Comparison of ENCODE assay signal across 26 mouse cellular contexts in the genomic region with DNA sequence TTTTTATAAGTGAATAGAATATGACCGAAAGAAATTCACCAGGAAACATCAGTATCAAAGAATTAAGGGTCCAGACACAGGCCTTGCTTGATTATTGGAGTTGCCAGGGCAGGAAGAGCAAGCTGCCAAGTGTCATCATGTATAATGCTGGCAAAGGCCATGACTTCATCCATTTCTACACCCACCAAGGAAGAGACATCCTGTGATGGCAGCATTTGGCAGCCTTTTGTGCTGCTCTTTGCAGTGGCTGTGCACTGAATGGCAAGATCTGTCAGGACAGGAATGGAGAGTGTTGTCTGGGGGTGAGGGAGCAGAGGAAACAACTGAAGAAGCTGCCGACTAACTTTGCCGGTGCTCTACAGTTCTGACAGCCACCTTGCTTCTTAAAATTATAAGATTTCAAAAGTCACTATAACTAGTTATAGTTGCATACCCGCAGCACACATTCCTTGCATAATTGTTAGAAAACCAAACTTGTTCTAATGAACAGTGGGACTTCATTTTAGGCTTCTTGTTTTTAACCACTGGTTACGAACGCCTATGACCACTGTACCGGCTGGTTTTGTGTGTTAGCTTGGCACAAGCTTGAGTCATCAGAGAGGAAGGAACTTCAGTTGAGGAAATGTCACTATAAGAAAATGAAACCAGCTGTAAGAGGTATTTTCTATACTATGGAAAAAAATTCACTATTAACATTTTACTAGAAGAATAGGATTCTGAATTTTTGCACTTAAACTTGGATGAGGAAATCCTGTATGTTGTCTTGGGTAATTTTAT.
DNase-seq lines count a peak whose midpoint lies in the region; ATAC-seq lines count a peak whose summit lies in the region.
"Had no signal": no experiment of that assay in that cellular context is flagged by ENCODE, and none has a peak within 500 bp of the region (broad histone marks: within the 10 kb centered on the region; RNA-seq: fewer than 3 reads in every experiment).

No protein-coding gene starts in this region.

- no peaks in the 10 kb centered on the region for H3K36me3 ChIP-seq in hindbrain, embryonic 16.5 days (ENCODE audit: control insufficient read depth, insufficient read depth, low read length)
- H3K36me3 ChIP-seq in hindbrain, embryonic 10.5 days, result no peaks in the 10 kb centered on the region
- H3K36me3 ChIP-seq in midbrain, embryonic 16.5 days (ENCODE audit: control insufficient read depth, insufficient read depth, low read length), result no peaks in the 10 kb centered on the region
- H3K36me3 ChIP-seq in midbrain, embryonic 13.5 days, result no peaks in the 10 kb centered on the region
- H3K36me3 ChIP-seq: embryonic facial prominence, embryonic 12.5 days; G1E; heart, embryonic 15.5 days; liver, embryonic 13.5 days; neural tube, embryonic 15.5 days had no signal

- H3K4me2 ChIP-seq in hindbrain, embryonic 16.5 days (ENCODE audit: low read length), result no peak overlapping the region
- no peak overlapping the region for H3K4me2 ChIP-seq in midbrain, embryonic 16.5 days (ENCODE audit: low read length)
- H3K4me2 ChIP-seq in midbrain, embryonic 13.5 days (replicated peaks), result no peak overlapping the region
- H3K4me2 ChIP-seq: embryonic facial prominence, embryonic 12.5 days; heart, embryonic 15.5 days; liver, embryonic 13.5 days; neural tube, embryonic 15.5 days had no signal

- WGBS in hindbrain, embryonic 16.5 days, result 79% methylated on average over 7 of the region's 7 CpGs
- WGBS in hindbrain, embryonic 10.5 days, result 93% methylated on average over 7 of the region's 7 CpGs
- 88% methylated on average over 7 of the region's 7 CpGs for WGBS in midbrain, embryonic 16.5 days
- WGBS in midbrain, embryonic 13.5 days, result 85% methylated on average over 7 of the region's 7 CpGs

- H3K9me3 ChIP-seq in hindbrain, embryonic 16.5 days (ENCODE audit: control insufficient read depth, low read length), result no peaks in the 10 kb centered on the region
- no peaks in the 10 kb centered on the region for H3K9me3 ChIP-seq in hindbrain, embryonic 10.5 days
- H3K9me3 ChIP-seq in midbrain, embryonic 16.5 days (replicated peaks; ENCODE audit: control insufficient read depth, low read length, poor library complexity, severe bottlenecking), result no peaks in the 10 kb centered on the region
- no peaks in the 10 kb centered on the region for H3K9me3 ChIP-seq in midbrain, embryonic 13.5 days
- H3K9me3 ChIP-seq: embryonic facial prominence, embryonic 12.5 days; G1E; heart, embryonic 15.5 days; liver, embryonic 13.5 days; neural tube, embryonic 15.5 days had no signal

- H3K27me3 ChIP-seq in hindbrain, embryonic 16.5 days (replicated peaks; ENCODE audit: control insufficient read depth, insufficient read depth, low read length), result no peaks in the 10 kb centered on the region
- no peaks in the 10 kb centered on the region for H3K27me3 ChIP-seq in hindbrain, embryonic 10.5 days (ENCODE audit: insufficient read depth, poor library complexity, severe bottlenecking)
- H3K27me3 ChIP-seq in midbrain, embryonic 16.5 days (ENCODE audit: control insufficient read depth, insufficient read depth, low read depth, low read length), result no peaks in the 10 kb centered on the region
- no peaks in the 10 kb centered on the region for H3K27me3 ChIP-seq in midbrain, embryonic 13.5 days
- H3K27me3 ChIP-seq: CH12.LX; embryonic facial prominence, embryonic 12.5 days; heart, embryonic 15.5 days; liver, embryonic 13.5 days; megakaryocyte, embryonic 14.5 days; neural tube, embryonic 15.5 days had no signal

- no peak overlapping the region for H3K9ac ChIP-seq in hindbrain, embryonic 16.5 days (ENCODE audit: low read depth, low read length)
- H3K9ac ChIP-seq in midbrain, embryonic 16.5 days (ENCODE audit: low read depth, low read length), result no peak overlapping the region
- H3K9ac ChIP-seq in midbrain, embryonic 13.5 days (replicated peaks), result no peak overlapping the region
- H3K9ac ChIP-seq: embryonic facial prominence, embryonic 12.5 days; forebrain, postnatal 0 days; heart, embryonic 15.5 days; liver, embryonic 13.5 days; neural tube, embryonic 15.5 days had no signal

- H3K4me3 ChIP-seq in hindbrain, embryonic 16.5 days (ENCODE audit: low read length), result no peak overlapping the region
- no peak overlapping the region for H3K4me3 ChIP-seq in hindbrain, embryonic 10.5 days
- no peak overlapping the region for H3K4me3 ChIP-seq in midbrain, embryonic 16.5 days (ENCODE audit: low read depth, low read length)
- no peak overlapping the region for H3K4me3 ChIP-seq in midbrain, embryonic 13.5 days (replicated peaks)
- H3K4me3 ChIP-seq: embryonic facial prominence, embryonic 12.5 days; heart, embryonic 15.5 days; liver, embryonic 13.5 days; megakaryocyte, embryonic 14.5 days; neural tube, embryonic 15.5 days had no signal

- no peaks in the 10 kb centered on the region for H3K4me1 ChIP-seq in hindbrain, embryonic 16.5 days (ENCODE audit: control insufficient read depth, insufficient read depth, low read depth, low read length)
- no peaks in the 10 kb centered on the region for H3K4me1 ChIP-seq in hindbrain, embryonic 10.5 days (replicated peaks)
- no peaks in the 10 kb centered on the region for H3K4me1 ChIP-seq in midbrain, embryonic 16.5 days (ENCODE audit: control insufficient read depth, insufficient read depth, low read length)
- no peaks in the 10 kb centered on the region for H3K4me1 ChIP-seq in midbrain, embryonic 13.5 days (replicated peaks)
- H3K4me1 ChIP-seq: embryonic facial prominence, embryonic 12.5 days; heart, embryonic 15.5 days; liver, embryonic 13.5 days; megakaryocyte, embryonic 14.5 days; neural tube, embryonic 15.5 days had no signal

- peak; percentile 67; the same call in 1 of the 2 replicates for ATAC-seq in hindbrain, embryonic 16.5 days
- ATAC-seq in midbrain, embryonic 16.5 days, result 0 out of 2 replicates have a peak, but pooled peaks have one; percentile 32
- no peak for ATAC-seq in midbrain, embryonic 13.5 days
- ATAC-seq: forebrain, postnatal 0 days had no signal

- H3K27ac ChIP-seq in hindbrain, embryonic 16.5 days (ENCODE audit: low read depth, low read length), result no peak overlapping the region
- no peak overlapping the region for H3K27ac ChIP-seq in hindbrain, embryonic 10.5 days
- H3K27ac ChIP-seq in midbrain, embryonic 16.5 days (ENCODE audit: low read length), result no peak overlapping the region
- H3K27ac ChIP-seq in midbrain, embryonic 13.5 days, result no peak overlapping the region
- H3K27ac ChIP-seq: embryonic facial prominence, embryonic 12.5 days; heart, embryonic 15.5 days; liver, embryonic 13.5 days; neural tube, embryonic 15.5 days had no signal

- DNase-seq in hindbrain, embryonic 10.5 days (ENCODE audit: low spot score), result no peak
- peak; percentile 16 for DNase-seq in cerebellum, adult 9-11 months
- no peak for DNase-seq in adrenal gland, adult 18-20 months (ENCODE audit: low spot score in 2 of 2)
- no peak for DNase-seq in lung, postnatal 14 days
- DNase-seq: adrenal gland, postnatal 10 days; B cell, adult 2 months; forebrain, postnatal 0 days; gastrocnemius, postnatal 36 days; heart, postnatal 36 days; kidney, adult 11 months; kidney, postnatal 10 days; liver, embryonic 13.5 days; lung, adult 2 months; midbrain, embryonic 14.5 days; right cerebral cortex, adult 18-20 months; right cerebral cortex, postnatal 4 days; thymus, postnatal 25 days had no signal
